Mouse (Mus musculus) kidney, postnatal 14 days (tissue): Measurements from ENCODE around the gene Prss54.

Experiments
- DNase-seq: peaks from one replicate; pipeline ENCODE4 v3.0.0; 2022; ENCODE audit warnings: mixed read lengths

Prss54 gene

DNA sequence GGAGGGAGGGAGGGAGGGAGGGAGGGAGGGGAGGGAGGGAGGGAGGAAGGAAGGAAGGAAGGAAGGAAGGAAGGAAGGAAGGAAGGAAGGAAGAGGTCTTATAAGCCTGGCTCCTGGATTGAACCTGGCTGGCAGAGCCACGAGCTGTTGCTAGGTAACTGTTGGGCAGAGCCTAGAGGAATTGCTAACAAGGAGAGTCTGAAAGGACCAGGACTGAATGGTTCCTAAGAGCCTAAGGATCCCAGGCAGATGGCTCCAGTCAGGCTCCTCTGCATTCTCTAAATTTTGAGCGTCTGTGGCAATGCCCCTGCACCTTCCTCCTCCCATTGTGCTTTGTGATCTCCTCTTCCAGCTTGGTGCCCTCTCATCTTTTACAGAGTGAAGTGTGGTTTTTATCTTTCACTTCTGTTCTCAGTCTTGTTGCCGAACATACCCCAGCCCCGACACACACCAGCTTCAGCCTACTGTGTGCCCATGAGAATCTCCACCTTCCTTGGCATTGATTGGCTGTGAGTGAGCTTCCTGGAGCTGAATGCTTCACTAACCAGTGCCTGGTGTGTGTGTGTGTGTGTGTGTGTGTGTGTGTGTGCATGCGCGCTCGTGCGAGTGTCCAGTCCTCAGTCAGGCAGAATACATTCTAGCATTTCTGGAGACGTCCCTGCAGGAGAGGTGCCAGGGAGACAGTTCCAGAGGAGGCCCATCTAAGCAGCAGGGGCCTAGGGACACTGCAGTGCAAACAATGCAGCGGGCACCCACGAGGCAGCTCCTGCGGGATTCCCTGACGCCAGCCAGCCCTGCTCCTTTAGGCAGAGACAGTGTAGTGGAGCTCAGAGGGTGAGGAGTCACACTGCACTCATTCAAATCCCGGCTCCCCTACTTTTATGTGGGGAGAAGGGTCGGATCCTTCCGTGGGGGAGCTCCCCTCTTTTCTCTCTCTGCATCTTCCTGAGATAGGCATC, 26.0 kb downstream of the Prss54 start:
- no peak for DNase-seq

DNA sequence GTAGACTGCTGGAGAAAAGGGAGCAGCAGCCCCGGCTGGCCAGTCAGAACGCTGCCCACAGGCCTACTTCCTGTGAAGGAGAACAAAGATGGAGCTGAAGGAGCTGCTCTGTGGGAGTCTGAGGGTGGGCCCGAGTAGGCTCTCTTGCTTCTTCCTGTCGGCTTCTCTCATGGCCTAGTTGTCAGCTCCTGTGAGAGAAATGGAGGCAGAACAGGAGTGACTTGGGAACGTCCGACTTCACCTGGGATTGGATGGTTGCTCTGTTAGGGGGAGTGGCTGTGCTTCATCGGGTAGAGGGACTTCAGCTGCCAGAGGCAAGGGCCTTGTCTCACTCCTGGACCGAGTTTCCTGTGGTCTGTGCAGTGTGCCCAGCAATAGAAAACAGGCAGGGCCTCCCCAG, 28.2 kb downstream of the Prss54 start:
- DNase-seq, result no peak

DNA sequence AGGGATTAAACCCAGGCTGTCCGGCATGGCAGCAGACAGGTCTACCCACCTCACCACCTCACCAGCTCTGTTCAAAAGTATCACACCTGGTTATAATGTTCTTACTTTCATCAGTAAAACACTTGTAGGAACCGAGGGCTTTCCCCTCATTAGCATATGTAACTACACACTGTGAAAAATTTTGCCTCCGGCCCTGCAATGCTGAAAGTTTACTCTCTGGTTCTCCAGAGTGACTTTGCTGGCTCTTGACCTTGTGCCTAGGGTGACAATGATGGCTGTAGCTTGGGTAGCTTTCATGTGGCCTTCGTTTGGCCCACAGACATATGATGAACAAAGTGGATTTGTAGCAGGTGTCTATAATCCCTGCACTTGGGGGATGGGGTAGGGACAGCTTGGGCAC, 29.2 kb downstream of the Prss54 start:
- peak; percentile 57 for DNase-seq

DNA sequence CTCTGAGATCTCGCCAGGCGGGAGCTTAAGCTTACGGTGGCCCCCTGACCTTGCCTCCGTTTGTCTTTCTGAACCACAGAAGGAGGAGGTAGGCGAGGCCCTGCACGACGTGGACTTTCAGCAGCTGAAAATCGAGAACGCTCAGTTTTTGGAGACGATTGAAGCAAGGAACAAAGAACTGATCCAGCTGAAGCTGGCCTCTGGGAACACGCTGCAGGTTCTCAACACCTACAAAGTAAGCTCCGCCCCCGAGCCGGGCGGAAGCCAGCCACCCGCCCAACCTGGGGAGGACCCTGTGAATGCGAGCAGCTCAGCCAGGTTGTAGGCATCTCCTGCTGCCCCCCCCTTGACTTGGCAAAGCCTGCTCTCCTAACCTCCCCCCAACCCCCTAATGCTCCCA, 30.3 kb downstream of the Prss54 start:
- DNase-seq, result peak; percentile 34

DNA sequence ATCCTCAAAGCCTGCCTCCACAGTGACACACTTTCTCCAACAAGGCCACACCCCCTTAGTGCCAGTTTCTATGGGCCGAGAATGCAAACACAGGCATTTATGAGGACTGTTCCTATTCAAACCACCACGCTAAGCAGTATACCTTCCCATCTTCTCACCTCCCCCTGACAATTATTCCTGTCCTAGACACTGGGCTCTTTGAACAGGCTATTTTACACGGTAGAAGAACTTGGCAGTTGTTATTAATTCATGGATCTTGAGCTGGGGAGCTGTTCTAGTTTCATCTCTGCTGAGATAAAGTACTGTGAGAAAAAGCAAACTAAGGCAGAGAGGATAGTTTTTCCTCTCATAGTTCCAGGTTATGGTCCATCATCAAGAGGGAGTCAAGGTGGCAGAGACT, 33.1 kb downstream of the Prss54 start:
- no peak for DNase-seq

DNA sequence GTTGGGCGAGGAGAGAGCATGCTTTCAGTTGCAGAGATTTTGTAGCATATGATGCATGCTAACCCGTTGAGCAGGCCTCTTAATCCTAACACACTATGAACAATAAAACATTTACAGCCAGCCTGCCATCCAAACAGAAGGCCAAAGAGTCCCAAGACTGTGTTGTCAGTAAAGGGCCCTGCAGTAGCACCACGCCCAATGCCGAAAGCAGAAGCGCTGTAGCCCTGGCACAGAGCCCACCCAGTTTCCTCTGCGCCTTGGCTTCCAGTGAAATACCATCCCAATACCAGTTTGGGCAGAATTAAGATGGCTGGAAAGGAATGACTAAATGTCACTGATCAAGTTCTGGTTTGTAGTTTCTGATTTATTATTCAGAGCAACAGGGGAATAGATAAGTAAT, 33.9 kb downstream of the Prss54 start:
- no peak for DNase-seq

DNA sequence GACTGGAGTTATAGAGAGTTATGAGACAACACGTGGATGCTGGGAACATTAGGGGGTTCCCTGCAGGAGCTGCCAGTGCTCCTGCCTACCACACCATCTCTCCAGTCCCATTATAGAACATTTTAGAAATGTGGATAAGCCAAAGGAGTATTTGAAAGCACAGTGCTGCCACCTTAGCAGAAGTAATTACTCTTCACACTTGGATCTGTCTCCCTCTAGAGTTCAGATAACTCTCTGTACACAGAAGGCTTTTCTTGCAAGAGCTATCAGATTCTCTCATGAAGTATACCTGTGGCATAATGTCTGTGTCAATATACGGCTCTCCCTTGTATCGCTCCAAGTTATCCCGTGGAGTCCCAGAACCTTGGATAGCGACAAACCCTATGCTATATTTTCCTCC, 36.7 kb downstream of the Prss54 start:
- DNase-seq, result no peak

DNA sequence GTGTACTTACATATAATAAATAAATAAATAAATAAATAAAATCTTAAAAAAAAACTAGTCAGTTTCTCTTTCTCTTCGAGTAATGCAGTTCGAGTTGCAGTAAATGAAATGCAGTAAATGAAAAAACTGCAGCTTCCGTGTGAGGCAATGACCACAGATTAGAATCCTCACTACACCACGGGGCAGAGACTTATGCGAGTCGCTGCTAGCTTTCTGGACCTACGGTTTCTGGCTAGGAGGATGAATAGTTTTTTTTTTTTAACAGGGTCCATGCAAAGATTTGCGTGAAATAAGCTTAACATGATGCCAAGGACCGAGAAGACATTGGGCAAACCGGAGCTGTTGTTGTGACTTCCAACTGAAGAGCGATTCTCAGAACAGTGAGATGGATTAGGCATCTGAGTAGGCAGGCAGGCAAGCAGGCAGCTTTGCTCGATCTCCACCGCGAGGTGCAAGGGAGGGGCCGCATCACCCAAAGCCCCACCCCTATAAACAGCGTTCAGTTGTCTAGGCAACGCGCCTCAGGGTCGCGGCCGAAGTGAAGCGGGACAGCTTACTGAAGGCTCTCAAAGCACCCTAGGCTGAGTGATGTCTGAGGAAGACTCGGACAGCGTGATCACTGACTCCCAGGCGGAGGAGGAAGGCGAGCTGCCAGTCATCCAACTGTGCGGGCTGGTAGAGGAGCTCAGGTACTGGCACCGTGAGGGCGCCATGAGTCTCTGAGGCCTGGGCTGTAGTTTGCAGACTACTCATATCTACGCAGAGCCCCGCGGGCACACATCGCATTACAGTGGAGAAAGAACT, 42.4 kb downstream of the Prss54 start, which contains the start of gene Ccdc113:
Gene Ccdc113, plus strand, starts transcription at position 502 of the 804 bp plus-strand sequence.
- DNase-seq, result peak; percentile 62

DNA sequence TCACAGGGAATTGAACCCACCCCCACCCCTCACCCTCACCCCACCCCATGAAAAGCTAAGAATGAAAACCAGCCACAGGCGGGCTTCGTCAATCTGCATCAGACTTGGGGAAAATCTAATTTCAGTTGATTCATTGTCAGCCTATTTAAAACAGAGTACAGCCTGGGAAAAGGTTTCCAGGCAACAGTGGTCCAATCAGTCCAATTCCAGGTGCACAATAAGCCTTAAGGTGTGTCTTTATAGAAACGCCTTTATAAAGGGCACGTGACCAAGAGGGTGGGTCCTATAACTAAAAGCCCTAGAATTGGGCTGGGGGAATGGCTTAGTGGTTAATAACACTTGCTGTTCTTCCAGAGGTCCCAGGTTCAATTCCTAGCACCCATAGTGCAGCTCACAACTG, 43.9 kb downstream of the Prss54 start:
- no peak for DNase-seq

DNA sequence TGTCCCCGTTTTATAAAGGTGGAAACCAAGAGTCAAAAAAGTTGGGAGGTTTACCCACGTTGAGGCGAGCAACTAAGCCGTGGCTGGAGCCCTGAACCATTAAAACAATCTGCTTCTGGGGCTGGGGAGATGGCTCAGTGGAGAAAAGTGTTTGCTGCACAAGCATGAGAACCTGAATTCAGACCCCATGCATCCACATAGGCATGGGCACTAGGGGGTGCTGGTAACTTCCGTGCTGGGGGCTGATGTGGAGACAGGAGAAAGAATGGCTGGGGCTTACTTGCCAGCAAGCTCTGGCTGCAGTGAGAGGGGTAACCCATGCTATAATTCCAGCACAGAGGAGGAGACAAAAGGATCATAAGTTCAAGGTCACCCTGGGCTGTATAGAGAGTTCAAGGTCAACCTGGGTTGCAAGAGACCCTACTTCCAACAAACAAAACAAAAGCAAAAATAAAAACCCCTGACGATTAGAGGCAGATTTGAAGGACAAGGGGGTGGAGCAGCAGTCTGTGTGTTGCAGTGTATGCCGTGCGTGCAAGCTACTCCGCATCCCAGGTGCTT, 47.3 kb downstream of the Prss54 start:
- DNase-seq, result no peak

DNA sequence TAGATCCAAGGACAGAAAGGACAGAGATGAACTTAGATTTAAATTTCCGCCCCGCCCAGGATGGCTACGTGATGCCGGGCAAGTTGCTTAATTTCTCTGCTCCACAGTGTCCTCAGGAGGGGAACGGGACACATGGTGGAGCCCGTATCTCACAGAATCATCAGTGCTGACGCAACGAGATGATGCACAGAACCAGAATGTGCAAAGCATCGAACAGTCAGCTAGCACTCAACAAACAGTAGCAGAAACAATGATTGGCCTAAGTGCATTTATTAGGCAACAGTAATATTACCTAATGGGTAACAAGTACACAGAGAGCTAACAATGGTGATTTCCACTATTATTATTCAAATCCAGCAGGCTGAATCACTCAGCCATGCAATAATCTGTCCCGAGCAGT, 47.9 kb downstream of the Prss54 start:
- no peak for DNase-seq

DNA sequence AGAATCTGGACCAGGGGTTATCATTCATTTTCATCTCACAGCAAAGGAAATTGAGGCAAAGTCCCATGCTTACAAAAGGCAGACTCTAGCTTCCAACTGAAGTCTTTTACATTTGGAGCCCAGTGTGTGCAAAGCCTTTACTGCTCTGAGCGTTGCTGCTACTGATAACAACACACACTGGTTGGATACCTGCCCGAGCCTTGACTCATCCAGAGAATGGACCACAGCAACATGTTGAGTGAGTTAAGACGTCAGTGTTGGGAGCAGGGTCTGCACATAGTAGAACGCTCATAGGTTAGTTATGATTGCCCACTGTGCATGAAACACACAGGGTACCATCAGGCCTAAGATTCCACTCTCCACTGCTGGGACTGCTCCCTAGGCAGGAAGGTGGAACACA, 52.1 kb downstream of the Prss54 start:
- no peak for DNase-seq

DNA sequence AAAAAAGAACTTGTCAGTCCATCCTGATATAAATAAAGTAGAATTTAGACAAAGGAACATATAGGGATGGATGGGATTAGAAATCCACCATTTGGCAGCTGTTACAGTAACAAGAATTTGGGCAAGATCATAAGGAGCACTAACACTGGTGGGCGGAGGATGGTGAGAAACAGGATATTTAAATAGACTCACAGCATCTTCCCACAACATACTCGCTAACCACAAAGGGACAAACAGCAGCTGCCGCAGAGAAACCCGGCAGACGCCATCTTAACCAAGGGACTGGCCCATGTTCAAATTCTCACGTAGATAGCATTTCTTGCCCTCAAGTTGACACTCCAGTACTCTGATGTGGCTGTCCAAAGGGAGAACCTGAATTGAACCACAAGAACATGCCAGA, 59.2 kb downstream of the Prss54 start:
- no peak for DNase-seq

DNA sequence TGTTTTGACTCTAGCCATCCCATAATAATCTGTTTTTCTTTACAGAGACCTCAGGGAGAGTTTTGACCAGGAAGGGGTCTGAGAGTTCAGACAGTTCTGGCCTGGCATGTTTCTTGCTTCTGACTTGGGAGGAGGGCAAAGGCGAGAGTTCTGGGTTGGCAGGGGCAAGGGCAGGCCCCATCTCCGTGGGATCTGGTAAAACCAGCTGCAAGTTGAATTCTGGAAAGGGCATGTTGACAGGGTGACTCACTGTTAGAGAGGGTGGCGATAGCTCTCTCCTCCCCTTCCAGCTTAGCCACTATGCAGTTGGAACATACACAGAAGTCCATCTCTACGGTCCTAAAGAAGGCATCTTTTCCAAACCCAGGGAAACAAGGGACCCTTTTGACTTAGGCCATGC, 62.9 kb downstream of the Prss54 start:
- DNase-seq, result no peak

DNA sequence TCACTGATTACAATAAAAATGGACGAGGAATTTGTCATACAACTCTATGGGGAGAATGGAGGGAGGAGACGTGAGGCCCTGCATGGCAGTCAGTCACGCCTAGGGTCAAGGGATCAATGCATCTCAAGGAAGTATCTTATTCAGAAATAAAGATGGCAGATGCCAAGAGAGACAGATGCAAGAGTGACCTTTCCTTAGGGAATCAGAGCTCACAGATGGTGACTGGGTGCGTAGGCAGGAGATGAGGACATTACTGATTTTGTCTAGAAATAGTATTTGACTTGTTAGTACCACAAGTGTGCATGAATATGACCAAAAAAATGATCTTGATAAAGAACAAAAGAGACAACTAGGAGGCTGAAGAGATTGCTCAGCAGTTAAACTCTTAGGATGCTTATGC, 63.9 kb downstream of the Prss54 start:
- no peak for DNase-seq
